Mouse (Mus musculus): Measurements from ENCODE around the gene Proser2.

GRCm38 (mm10) chr2:6087151-6087550 is 42.9 kb downstream of the Proser2 start:
- TF ChIP-seq POLR2A (IDR thresholded peaks at IDR 0.05; ENCODE audit: low read depth, low read length) (no peak), CTCF (IDR thresholded peaks at IDR 0.05; ENCODE audit: extremely low read depth, insufficient read length, insufficient replicate concordance, low read depth, low read length) (no peak)
